Mouse (Mus musculus): ENCODE data around the gene Il4ra. TPM values are rescaled to one million over a fixed set of nuclear protein-coding genes. Genes with fewer than 3 reads are reported as not detected.
A peak's percentile ranks its signal among the peaks of the same experiment; 100 is the strongest.

Il4ra gene
- total and polyA plus RNA-seq, 3 experiments = 18.2 to 27.4 (median 26.4) TPM

GRCm38 (mm10) chr7:125613579-125613978 lies 61.7 kb downstream of the Il4ra start:
- in situ Hi-C loops (cut with MboI; ENCODE audit: low pct_ligation_motif_present, low pct_unique_long_range_greater_than_20kb, low sequenced_read_pairs) = no loop called here
- Histone ChIP-seq H3K4me1 (ENCODE audit: control insufficient read depth in 1 of 2, insufficient read depth in 2 of 2) (peaks cover 18 to 78% of the 10 kb centered on the region in 2 experiments), H3K9ac (ENCODE audit: insufficient read depth, low read depth) (peak overlapping the region; percentile 1; the same call in 1 of the 2 replicates), H3K27ac (ENCODE audit: insufficient read depth, low read depth) (peak overlapping the region; percentile 74), H3K27me3 (replicated peaks) (no peaks in the 10 kb centered on the region), H3K4me3 (replicated peaks in 1 of 3; ENCODE audit: low read depth in 2 of 3, low read length in 2 of 3, poor library complexity in 1 of 3) (peak overlapping the region in 1 of 3 experiments; percentile 21), H3K79me2 (replicated peaks; ENCODE audit: control insufficient read depth, extremely low read depth, insufficient read depth, poor library complexity, severe bottlenecking) (peaks cover 91% of the 10 kb centered on the region), H3K9me3 (replicated peaks; ENCODE audit: low read length) (peaks cover 7% of the 10 kb centered on the region), H3K36me3 (replicated peaks in 1 of 2; ENCODE audit: control insufficient read depth in 1 of 2, insufficient read depth in 1 of 2, low read length in 1 of 2) (peaks cover 59 to 83% of the 10 kb centered on the region in 2 experiments), H3K4me2 (ENCODE audit: insufficient read depth, low read depth, poor library complexity, severe bottlenecking) (peak overlapping the region; percentile 18; the same call in 1 of the 2 replicates)
- DNase-seq (ENCODE audit: extremely low read depth) = no peak
- 0 out of 2 replicates have a peak, but pooled peaks have one; percentile 57 for TF ChIP-seq CHD1 (IDR thresholded peaks at IDR 0.05; ENCODE audit: low read depth, low read length)
- no peak for TF ChIP-seq ELF1 (IDR thresholded peaks at IDR 0.05; ENCODE audit: low read depth, low read length)
- dilution Hi-C loops (cut with MboI; ENCODE audit: extremely low pct_ligation_motif_present, extremely low pct_unique_long_range_greater_than_20kb, low sequenced_read_pairs) = no loop called here

DNA sequence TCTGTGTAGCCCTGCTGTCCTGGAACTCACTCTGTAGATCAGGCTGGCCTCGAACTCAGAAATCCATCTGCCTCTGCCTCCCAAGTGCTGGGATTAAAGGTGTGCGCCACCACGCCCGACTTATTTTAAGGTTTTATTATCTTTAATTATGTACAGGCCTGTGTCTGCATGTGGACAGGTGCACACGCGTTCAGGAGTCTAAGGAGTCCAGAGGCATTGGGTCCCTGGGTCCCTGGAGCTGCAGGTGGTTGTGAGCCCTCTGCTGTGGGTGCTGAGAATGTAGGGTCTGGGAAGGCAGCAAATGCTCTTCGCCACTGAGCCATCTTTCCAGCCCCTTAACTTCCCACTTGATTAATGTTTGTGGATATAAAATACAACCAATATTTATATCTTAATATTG lies 63.5 kb downstream of the Il4ra start:
- H3K79me2 ChIP-seq (replicated peaks; ENCODE audit: control insufficient read depth, extremely low read depth, insufficient read depth, poor library complexity, severe bottlenecking) = peaks cover 91% of the 10 kb centered on the region
- DNase-seq (ENCODE audit: extremely low read depth) = no peak
- no peak overlapping the region for H3K4me3 ChIP-seq (replicated peaks in 1 of 3; ENCODE audit: low read depth in 2 of 3, low read length in 2 of 3, poor library complexity in 1 of 3)
- H3K4me1 ChIP-seq (ENCODE audit: control insufficient read depth in 1 of 2, insufficient read depth in 2 of 2) = peaks cover 28 to 79% of the 10 kb centered on the region in 2 experiments
- H3K9ac ChIP-seq (ENCODE audit: insufficient read depth, low read depth) = no peak overlapping the region
- H3K27ac ChIP-seq (ENCODE audit: insufficient read depth, low read depth) = no peak overlapping the region
- peaks cover 2% of the 10 kb centered on the region for H3K9me3 ChIP-seq (replicated peaks; ENCODE audit: low read length)
- in situ Hi-C loops (cut with MboI; ENCODE audit: low pct_ligation_motif_present, low pct_unique_long_range_greater_than_20kb, low sequenced_read_pairs) = no loop called here
- TF ChIP-seq CTCF (conservative IDR thresholded peaks at IDR 0.05 in 1 of 2, IDR thresholded peaks at IDR 0.05 in 1 of 2; ENCODE audit: low read depth in 2 of 2, low read length in 2 of 2) = no peak
- dilution Hi-C loops (cut with MboI; ENCODE audit: extremely low pct_ligation_motif_present, extremely low pct_unique_long_range_greater_than_20kb, low sequenced_read_pairs) = no loop called here
- peaks cover 65 to 84% of the 10 kb centered on the region in 2 experiments for H3K36me3 ChIP-seq (replicated peaks in 1 of 2; ENCODE audit: control insufficient read depth in 1 of 2, insufficient read depth in 1 of 2, low read length in 1 of 2)
- no peaks in the 10 kb centered on the region for H3K27me3 ChIP-seq (replicated peaks)
- peak overlapping the region; percentile 4; the same call in 1 of the 2 replicates for H3K4me2 ChIP-seq (ENCODE audit: insufficient read depth, low read depth, poor library complexity, severe bottlenecking)

DNA sequence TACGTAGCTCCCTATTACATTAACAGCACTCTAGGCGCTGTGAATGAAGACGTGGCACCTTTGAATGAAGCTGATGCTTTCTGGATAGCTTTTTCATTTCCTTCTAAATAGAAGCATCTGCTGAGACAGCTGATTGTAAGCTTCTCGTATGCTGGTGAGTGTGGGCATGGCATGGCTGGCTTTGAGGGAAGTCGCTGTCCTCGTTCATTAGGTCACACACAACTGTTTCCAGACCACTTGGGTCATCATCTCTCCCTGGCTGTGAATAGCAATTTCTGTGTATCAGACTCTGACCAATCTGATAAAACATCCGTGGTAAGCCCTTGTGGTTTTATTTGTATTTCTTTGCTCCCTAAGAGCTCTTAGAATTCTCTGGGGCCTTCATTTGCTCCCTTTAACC lies 66.1 kb downstream of the Il4ra start:
- no peak overlapping the region for H3K4me2 ChIP-seq (ENCODE audit: insufficient read depth, low read depth, poor library complexity, severe bottlenecking)
- dilution Hi-C loops (cut with MboI; ENCODE audit: extremely low pct_ligation_motif_present, extremely low pct_unique_long_range_greater_than_20kb, low sequenced_read_pairs) = no loop called here
- peaks cover 35 to 88% of the 10 kb centered on the region in 2 experiments for H3K4me1 ChIP-seq (ENCODE audit: control insufficient read depth in 1 of 2, insufficient read depth in 2 of 2)
- H3K27ac ChIP-seq (ENCODE audit: insufficient read depth, low read depth) = no peak overlapping the region
- peaks cover 2% of the 10 kb centered on the region for H3K9me3 ChIP-seq (replicated peaks; ENCODE audit: low read length)
- no peak for DNase-seq (ENCODE audit: extremely low read depth)
- peaks cover 96% of the 10 kb centered on the region for H3K79me2 ChIP-seq (replicated peaks; ENCODE audit: control insufficient read depth, extremely low read depth, insufficient read depth, poor library complexity, severe bottlenecking)
- no peak overlapping the region for H3K9ac ChIP-seq (ENCODE audit: insufficient read depth, low read depth)
- TF ChIP-seq JUN (IDR thresholded peaks at IDR 0.05; ENCODE audit: insufficient read depth, low read depth, low read length) (no peak), MXI1 (IDR thresholded peaks at IDR 0.05; ENCODE audit: low read depth, low read length) (no peak)
- in situ Hi-C loops (cut with MboI; ENCODE audit: low pct_ligation_motif_present, low pct_unique_long_range_greater_than_20kb, low sequenced_read_pairs) = no loop called here
- no peaks in the 10 kb centered on the region for H3K27me3 ChIP-seq (replicated peaks)
- H3K36me3 ChIP-seq (replicated peaks in 1 of 2; ENCODE audit: control insufficient read depth in 1 of 2, insufficient read depth in 1 of 2, low read length in 1 of 2) = peaks cover 72 to 92% of the 10 kb centered on the region in 2 experiments
- H3K4me3 ChIP-seq (replicated peaks in 1 of 3; ENCODE audit: low read depth in 2 of 3, low read length in 2 of 3, poor library complexity in 1 of 3) = no peak overlapping the region

DNA sequence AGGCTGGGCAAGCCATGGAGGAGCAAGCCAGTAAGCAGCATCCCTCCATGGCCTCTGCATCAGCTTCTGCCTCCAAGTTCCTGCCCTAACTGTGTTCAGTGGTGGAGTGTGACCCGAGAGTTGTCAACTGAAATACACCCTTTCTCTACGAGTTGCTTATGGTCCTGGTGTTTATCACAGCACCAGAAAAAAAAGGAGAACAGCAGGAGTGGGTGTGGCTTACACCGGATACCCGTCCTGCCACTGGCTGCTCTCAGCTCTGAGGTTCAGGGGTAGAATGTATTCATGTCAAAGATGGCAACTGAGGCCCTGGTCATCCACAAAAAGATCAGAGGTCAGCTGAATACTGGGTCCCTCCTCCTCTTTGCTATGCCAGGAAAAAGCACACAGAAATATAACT lies 68.2 kb downstream of the Il4ra start:
- Histone ChIP-seq H3K27ac (ENCODE audit: insufficient read depth, low read depth) (no peak overlapping the region), H3K9me3 (replicated peaks; ENCODE audit: low read length) (peaks cover 2% of the 10 kb centered on the region), H3K79me2 (replicated peaks; ENCODE audit: control insufficient read depth, extremely low read depth, insufficient read depth, poor library complexity, severe bottlenecking) (peaks cover 99% of the 10 kb centered on the region), H3K36me3 (replicated peaks in 1 of 2; ENCODE audit: control insufficient read depth in 1 of 2, insufficient read depth in 1 of 2, low read length in 1 of 2) (peaks cover 75 to 94% of the 10 kb centered on the region in 2 experiments), H3K4me1 (ENCODE audit: control insufficient read depth in 1 of 2, insufficient read depth in 2 of 2) (peaks cover 27 to 88% of the 10 kb centered on the region in 2 experiments), H3K27me3 (replicated peaks) (no peaks in the 10 kb centered on the region), H3K4me2 (ENCODE audit: insufficient read depth, low read depth, poor library complexity, severe bottlenecking) (no peak overlapping the region), H3K9ac (ENCODE audit: insufficient read depth, low read depth) (no peak overlapping the region), H3K4me3 (replicated peaks in 1 of 3; ENCODE audit: low read depth in 2 of 3, low read length in 2 of 3, poor library complexity in 1 of 3) (no peak overlapping the region)
- no peak for DNase-seq (ENCODE audit: extremely low read depth)
- no peak for TF ChIP-seq RCOR1 (conservative IDR thresholded peaks at IDR 0.05; ENCODE audit: low read depth, low read length)
- no peak for TF ChIP-seq MAFK (IDR thresholded peaks at IDR 0.05; ENCODE audit: insufficient replicate concordance, low read length)
- TF ChIP-seq SIN3A (IDR thresholded peaks at IDR 0.05; ENCODE audit: low read length) = no peak
- TF ChIP-seq MYC (IDR thresholded peaks at IDR 0.05; ENCODE audit: low read depth, low read length) = no peak
- TF ChIP-seq ZKSCAN1 (IDR thresholded peaks at IDR 0.05; ENCODE audit: borderline replicate concordance, low read depth, low read length) = no peak
- TF ChIP-seq GABPA (IDR thresholded peaks at IDR 0.05; ENCODE audit: insufficient replicate concordance, low read depth, low read length) = no peak
- no peak for TF ChIP-seq NRF1 (IDR thresholded peaks at IDR 0.05; ENCODE audit: low read depth, low read length)
- TF ChIP-seq ETS1 (conservative IDR thresholded peaks at IDR 0.05; ENCODE audit: low read depth, low read length) = no peak
- TF ChIP-seq EP300 (IDR thresholded peaks at IDR 0.05; ENCODE audit: low read length) = no peak
- TF ChIP-seq NELFE (IDR thresholded peaks at IDR 0.05; ENCODE audit: low read depth, low read length) = no peak
- dilution Hi-C loops (cut with MboI; ENCODE audit: extremely low pct_ligation_motif_present, extremely low pct_unique_long_range_greater_than_20kb, low sequenced_read_pairs) (no loop called here), in situ Hi-C loops (cut with MboI; ENCODE audit: low pct_ligation_motif_present, low pct_unique_long_range_greater_than_20kb, low sequenced_read_pairs) (no loop called here)
